Mouse (Mus musculus) limb, embryonic 11.5 days (tissue): ENCODE measurements around the gene Card9. TPM values are rescaled to one million over a fixed set of nuclear protein-coding genes. Genes with fewer than 3 reads are reported as not detected.
A peak's percentile ranks its signal among the peaks of the same experiment; 100 is the strongest.

Experiments
- ATAC-seq: fragments of 200-750 bp; cut with Nextera tagmentation; 2 replicates; pipeline ENCODE4 v1.8.0; 2017; ENCODE audit warnings: low read depth; ENCODE audit not compliant: insufficient number of reproducible peaks, low FRiP score, low TSS enrichment
- DNase-seq: peaks from one replicate; pipeline ENCODE4 v3.0.0-alpha.2; 2015; ENCODE audit warnings: low spot score
- H3K27ac ChIP-seq: fragments of 300-500 bp; sonication (generic); replicated peaks from 2 replicates; pipeline ENCODE4 v1.5.1; 2014; ENCODE audit warnings: low read depth, mild to moderate bottlenecking, low read length
- H3K27me3 ChIP-seq: fragments of 300-500 bp; sonication (generic); 2 replicates; pipeline ENCODE4 v1.6.1; 2014; ENCODE audit warnings: mild to moderate bottlenecking, low read length, mixed read lengths; ENCODE audit not compliant: control insufficient read depth, insufficient read depth
- H3K36me3 ChIP-seq: fragments of 300-500 bp; sonication (generic); 2 replicates; pipeline ENCODE4 v1.6.1; 2014; ENCODE audit warnings: mild to moderate bottlenecking, low read length, moderate library complexity, mixed read lengths; ENCODE audit not compliant: control insufficient read depth, insufficient read depth
- H3K4me1 ChIP-seq: fragments of 300-500 bp; sonication (generic); 2 replicates; pipeline ENCODE4 v1.6.1; 2014; ENCODE audit warnings: low read length, mixed read lengths; ENCODE audit not compliant: control insufficient read depth, insufficient read depth
- H3K4me2 ChIP-seq: fragments of 300-500 bp; sonication (generic); 2 replicates; pipeline ENCODE4 v1.6.1; 2014; ENCODE audit warnings: low read depth, mild to moderate bottlenecking, moderate library complexity; ENCODE audit not compliant: severe bottlenecking
- H3K4me3 ChIP-seq: fragments of 300-500 bp; sonication (generic); 2 replicates; pipeline ENCODE4 v1.5.1; 2014; ENCODE audit warnings: low read depth, low read length
- H3K9ac ChIP-seq: fragments of 300-500 bp; sonication (generic); 2 replicates; pipeline ENCODE4 v1.6.1; 2014; ENCODE audit warnings: mild to moderate bottlenecking, low read length
- H3K9me3 ChIP-seq: fragments of 300-500 bp; sonication (generic); 2 replicates; pipeline ENCODE4 v1.6.1; 2016; ENCODE audit warnings: low read length; ENCODE audit not compliant: control insufficient read depth
- WGBS: fragments of 180-500 bp; shearing (Covaris S2); extraction: QIAGEN DNeasy Blood & Tissue Kit; methylation state at CpG from one replicate; pipeline ENCODE4 v1.1.7; 2014; 5-methylcytosine and 5-hydroxymethylcytosine counted together
- polyA plus RNA-seq: library from polyadenylated mRNA; unstranded; fragments of >200 nt; fragmentation: Nextera tagmentation; extraction: Ambion mirVana; gene quantifications from 2 replicates; pipeline ENCODE4 v1.2.1, GENCODE M21; 2014

Card9 gene
- polyA plus RNA-seq, 1 experiment from 2014 or later, result 1.0 TPM

- Histone ChIP-seq H3K27me3 (no peaks in the 10 kb centered on the region), H3K9ac (peak within 1 kb of the TSS; percentile 90), H3K4me1 (peaks cover 7% of the 10 kb centered on the region; the same call in 1 of the 2 replicates), H3K4me3 (peak within 1 kb of the TSS; percentile 81), H3K36me3 (peaks cover 13% of the 10 kb centered on the region), H3K27ac (no peak within 1 kb of the TSS; the same call in 1 of the 2 replicates), H3K4me2 (peak within 1 kb of the TSS; percentile 96), H3K9me3 (no peaks in the 10 kb centered on the region)
- ATAC-seq, result peak; percentile 75
- 3% methylated on average over 62 of the region's 62 CpGs for WGBS
- DNase-seq, result peak; percentile 96
These were observed 9.1 kb downstream of the Card9 start, which contains the start of gene Dnlz for GRCm38 (mm10) chr2:26351358-26352290. Dnlz (minus strand) TSS chr2:26352110.

- no peak overlapping the region for H3K9ac ChIP-seq
- WGBS, result 74% methylated on average over 6 of the region's 6 CpGs
- H3K4me2 ChIP-seq, result no peak overlapping the region
- no peaks in the 10 kb centered on the region for H3K9me3 ChIP-seq
- ATAC-seq (no peak), DNase-seq (no peak)
- H3K4me3 ChIP-seq, result no peak overlapping the region
- H3K36me3 ChIP-seq, result peaks cover 15% of the 10 kb centered on the region
- no peak overlapping the region for H3K27ac ChIP-seq
- peaks cover 7% of the 10 kb centered on the region; the same call in 1 of the 2 replicates for H3K4me1 ChIP-seq
- no peaks in the 10 kb centered on the region for H3K27me3 ChIP-seq
These were observed 12.5 kb downstream of the Card9 start for GRCm38 (mm10) chr2:26348241-26348640.

DNA sequence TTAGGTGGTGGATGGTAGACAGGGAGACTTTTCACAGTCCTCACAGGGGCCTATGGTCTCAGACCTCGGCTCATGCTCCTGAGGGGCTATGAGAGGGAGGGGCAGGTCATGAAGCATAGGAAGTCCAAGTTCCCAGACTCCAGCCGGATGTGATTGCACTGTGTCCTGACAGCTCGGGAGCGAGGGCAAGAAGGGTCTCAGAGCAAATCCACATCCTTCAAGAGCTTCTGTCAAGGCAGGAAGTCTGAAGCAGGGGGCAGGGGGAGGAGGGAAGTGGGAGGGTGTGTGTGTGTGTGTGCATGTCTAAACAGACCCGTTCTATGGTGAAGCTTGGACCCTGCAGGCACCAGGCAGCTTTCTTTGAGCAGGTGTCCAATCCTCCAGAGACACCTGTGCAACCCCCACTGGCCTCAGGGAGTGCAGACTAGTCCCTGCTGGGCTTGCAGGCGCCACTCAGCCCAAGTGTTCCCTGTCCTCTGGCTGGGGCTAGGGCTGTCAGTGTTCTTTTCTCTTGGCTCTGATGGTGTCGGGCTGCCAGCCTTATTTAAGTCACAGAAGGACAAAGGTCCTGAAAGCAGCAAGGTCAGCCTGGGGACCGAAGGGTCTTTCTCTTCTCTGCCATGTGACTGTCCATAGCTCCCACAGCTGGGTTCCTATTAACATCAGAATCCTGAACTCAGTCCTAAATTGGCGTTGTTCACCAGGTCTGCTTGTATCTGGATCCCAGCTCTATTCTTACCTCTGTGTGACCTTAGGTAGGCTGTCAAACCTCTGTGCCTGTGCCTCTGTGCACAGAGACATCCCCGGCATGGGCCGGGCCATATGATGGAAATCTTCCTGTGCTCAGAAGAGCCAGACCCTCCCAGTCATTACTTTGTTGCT lies 17.9 kb downstream of the Card9 start:
- Histone ChIP-seq H3K27me3 (no peaks in the 10 kb centered on the region), H3K4me1 (no peaks in the 10 kb centered on the region), H3K9ac (no peak overlapping the region), H3K36me3 (peaks cover 13% of the 10 kb centered on the region), H3K9me3 (no peaks in the 10 kb centered on the region), H3K4me2 (no peak overlapping the region), H3K4me3 (no peak overlapping the region), H3K27ac (no peak overlapping the region)
- ATAC-seq, result no peak
- no peak for DNase-seq
- WGBS, result 79% methylated on average over 11 of the region's 11 CpGs

DNA sequence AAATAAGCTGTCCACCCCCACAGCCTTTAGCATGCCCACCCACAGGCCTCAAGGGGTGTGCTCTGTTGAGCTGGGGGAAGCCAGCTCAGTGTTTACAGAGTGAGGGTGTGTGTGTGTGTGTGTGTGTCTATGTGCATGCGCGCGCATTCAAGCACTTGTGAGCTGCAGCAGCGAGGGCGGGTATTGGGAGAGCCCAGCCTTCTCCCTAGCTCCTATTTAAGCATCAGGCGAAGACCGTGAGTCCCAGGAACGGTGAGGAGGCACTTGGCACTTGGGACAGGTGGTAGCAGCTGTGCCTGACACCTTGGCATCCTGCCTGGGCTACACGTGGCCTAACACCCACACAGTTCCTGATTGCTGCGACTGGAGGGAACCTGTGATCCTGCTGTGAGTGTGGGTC lies 18.7 kb downstream of the Card9 start:
- H3K4me1 ChIP-seq, result no peaks in the 10 kb centered on the region
- no peaks in the 10 kb centered on the region for H3K9me3 ChIP-seq
- no peak overlapping the region for H3K4me2 ChIP-seq
- no peaks in the 10 kb centered on the region for H3K27me3 ChIP-seq
- WGBS, result 89% methylated on average over 10 of the region's 10 CpGs
- H3K4me3 ChIP-seq, result no peak overlapping the region
- no peak for ATAC-seq
- H3K9ac ChIP-seq, result no peak overlapping the region
- no peak for DNase-seq
- H3K36me3 ChIP-seq, result peaks cover 13% of the 10 kb centered on the region
- no peak overlapping the region for H3K27ac ChIP-seq

DNA sequence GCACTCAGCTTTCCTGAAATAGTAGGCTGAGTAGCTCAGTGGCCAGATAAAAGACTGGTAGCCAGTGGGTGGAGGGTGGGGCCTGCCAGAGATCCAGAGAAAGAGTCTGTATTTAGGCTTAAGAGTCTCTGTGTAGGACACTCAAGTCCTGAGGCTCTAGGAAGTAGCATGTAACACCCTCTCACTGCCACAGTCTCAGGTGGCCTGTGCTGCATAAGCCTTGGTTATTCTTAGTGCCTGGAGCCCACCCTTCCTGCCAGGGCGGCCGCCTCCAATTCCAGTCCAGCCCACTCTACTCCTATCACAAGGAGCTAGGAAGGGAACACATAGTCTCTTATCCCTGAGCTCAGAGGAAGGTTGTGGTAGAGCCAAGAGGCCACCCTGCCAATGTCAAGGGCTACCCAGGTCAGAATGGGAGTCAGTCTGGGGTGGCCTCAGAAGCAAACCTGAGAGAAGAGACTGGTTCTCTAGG lies 19.2 kb downstream of the Card9 start:
- no peak overlapping the region for H3K4me3 ChIP-seq
- no peak overlapping the region for H3K9ac ChIP-seq
- no peaks in the 10 kb centered on the region for H3K4me1 ChIP-seq
- DNase-seq (no peak), ATAC-seq (no peak)
- H3K36me3 ChIP-seq, result peaks cover 13% of the 10 kb centered on the region
- H3K27ac ChIP-seq, result no peak overlapping the region
- no peaks in the 10 kb centered on the region for H3K27me3 ChIP-seq
- H3K4me2 ChIP-seq, result no peak overlapping the region
- H3K9me3 ChIP-seq, result no peaks in the 10 kb centered on the region
- WGBS, result 90% methylated on average over 2 of the region's 2 CpGs

DNA sequence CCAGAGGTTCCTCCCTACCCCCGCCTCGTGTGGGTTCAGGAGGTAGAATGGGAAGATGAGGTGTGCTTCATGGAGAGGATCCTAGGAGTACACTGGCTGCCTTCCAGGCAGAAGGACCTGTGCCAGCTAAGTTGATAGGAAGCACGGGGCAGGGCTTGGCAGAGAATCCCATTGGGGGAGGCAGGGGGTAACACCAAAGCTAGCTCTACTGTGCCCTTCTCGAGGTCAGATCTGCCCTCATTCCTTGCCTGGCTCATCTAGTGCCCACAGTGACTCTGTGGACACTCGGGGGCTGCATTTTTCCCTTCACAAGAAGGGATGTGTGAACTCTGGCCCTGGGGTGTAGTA lies 21.5 kb downstream of the Card9 start:
- Histone ChIP-seq H3K36me3 (peaks cover 11% of the 10 kb centered on the region), H3K27me3 (no peaks in the 10 kb centered on the region), H3K4me2 (no peak overlapping the region), H3K27ac (no peak overlapping the region), H3K4me3 (no peak overlapping the region), H3K9me3 (no peaks in the 10 kb centered on the region), H3K4me1 (no peaks in the 10 kb centered on the region), H3K9ac (no peak overlapping the region)
- ATAC-seq (no peak), DNase-seq (no peak)
- WGBS, result 91% methylated on average over 5 of the region's 5 CpGs

DNA sequence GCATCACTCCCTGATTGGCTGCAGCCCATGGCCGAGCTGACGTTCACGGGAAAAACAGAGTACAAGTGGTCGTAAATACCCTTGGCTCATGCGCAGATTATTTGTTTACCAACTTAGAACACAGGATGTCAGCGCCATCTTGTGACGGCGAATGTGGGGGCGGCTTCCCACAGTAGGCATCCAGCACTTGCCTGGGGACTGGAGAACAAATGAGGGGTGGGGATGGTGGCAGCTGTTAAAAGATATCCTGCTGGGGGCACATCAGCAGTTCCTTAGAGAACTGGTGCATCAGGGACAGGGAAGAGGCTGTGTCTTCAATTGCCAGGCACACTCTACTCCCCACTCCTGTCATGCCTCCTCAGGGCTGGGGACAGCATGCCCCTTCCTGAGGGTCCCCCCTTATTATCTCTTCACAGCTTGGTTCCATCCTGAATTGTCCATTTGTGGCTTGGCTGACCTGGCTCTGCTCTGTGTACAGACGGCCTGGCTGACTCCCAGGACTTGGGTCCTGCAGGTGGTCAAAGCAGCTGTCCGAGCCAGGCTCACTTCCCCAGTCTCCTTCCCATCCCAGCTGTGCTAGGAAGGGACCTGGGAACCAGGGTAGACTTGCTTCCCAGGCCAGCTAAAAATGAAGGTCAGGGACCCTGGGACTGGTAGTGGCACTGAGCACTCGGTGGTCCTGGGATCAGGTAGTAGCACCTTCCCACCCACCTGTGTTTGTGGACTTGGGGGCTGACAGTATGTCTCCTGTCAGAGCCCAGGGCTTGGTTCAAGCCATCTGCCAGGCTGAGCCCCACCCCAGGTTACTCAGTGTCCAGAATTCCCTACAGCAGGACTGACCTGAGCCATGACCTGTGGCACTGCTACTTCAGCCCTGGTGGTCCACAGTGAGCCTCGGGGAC lies 22.2 kb downstream of the Card9 start:
- Histone ChIP-seq H3K4me3 (no peak overlapping the region), H3K4me2 (no peak overlapping the region), H3K9ac (no peak overlapping the region), H3K4me1 (no peaks in the 10 kb centered on the region), H3K27me3 (no peaks in the 10 kb centered on the region), H3K9me3 (no peaks in the 10 kb centered on the region), H3K27ac (no peak overlapping the region), H3K36me3 (peaks cover 11% of the 10 kb centered on the region)
- DNase-seq, result no peak
- WGBS, result 91% methylated on average over 8 of the region's 13 CpGs
- ATAC-seq, result no peak
